Mouse (Mus musculus): ENCODE measurements around the gene Tmem170. TPM values are rescaled to one million over a fixed set of nuclear protein-coding genes. Genes with fewer than 3 reads are reported as not detected.

Tmem170 gene
- 3.0 and 3.6 TPM in 2 replicates for polyA plus RNA-seq (2014; fragmentation: Nextera tagmentation; extraction: Ambion mirVana)

- H3K27ac ChIP-seq (replicated peaks; ENCODE audit: low read depth, low read length): peak within 1 kb of the TSS; percentile 78
- H3K36me3 ChIP-seq (ENCODE audit: control insufficient read depth, insufficient read depth, low read length): no peaks in the 10 kb centered on the region
- ATAC-seq (ENCODE audit: low FRiP score, low TSS enrichment) (peak; percentile 99), DNase-seq (peak; percentile 100)
- no peaks in the 10 kb centered on the region for H3K27me3 ChIP-seq (ENCODE audit: control insufficient read depth, insufficient read depth, low read length)
- no peaks in the 10 kb centered on the region for H3K4me1 ChIP-seq (ENCODE audit: control insufficient read depth, insufficient read depth, low read length)
- H3K9ac ChIP-seq (replicated peaks; ENCODE audit: low read length): peak within 1 kb of the TSS; percentile 55
- peak within 1 kb of the TSS; percentile 66 for H3K4me2 ChIP-seq (ENCODE audit: low read length)
- peak within 1 kb of the TSS; percentile 72 for H3K4me3 ChIP-seq (replicated peaks; ENCODE audit: low read depth, low read length)
- no peaks in the 10 kb centered on the region for H3K9me3 ChIP-seq (ENCODE audit: control insufficient read depth, low read length)
- WGBS: under 1% methylated on average over 43 of the region's 53 CpGs
These were observed at the start of gene Tmem170 for GRCm38 (mm10) chr8:111876355-111876948. TSS of gene Tmem170 (minus strand) at chr8:111876750.

GRCm38 (mm10) chr8:111924976-111925375 lies 48.4 kb upstream of the Tmem170 start:
- Histone ChIP-seq H3K27me3 (ENCODE audit: control insufficient read depth, insufficient read depth, low read length) (no peaks in the 10 kb centered on the region), H3K4me2 (ENCODE audit: low read length) (no peak overlapping the region), H3K9me3 (ENCODE audit: control insufficient read depth, low read length) (no peaks in the 10 kb centered on the region), H3K4me3 (replicated peaks; ENCODE audit: low read depth, low read length) (no peak overlapping the region), H3K4me1 (ENCODE audit: control insufficient read depth, insufficient read depth, low read length) (no peaks in the 10 kb centered on the region), H3K9ac (replicated peaks; ENCODE audit: low read length) (no peak overlapping the region), H3K36me3 (ENCODE audit: control insufficient read depth, insufficient read depth, low read length) (no peaks in the 10 kb centered on the region), H3K27ac (replicated peaks; ENCODE audit: low read depth, low read length) (no peak overlapping the region)
- 93% methylated on average over 7 of the region's 7 CpGs for WGBS
- no peak for DNase-seq
- ATAC-seq (ENCODE audit: low FRiP score, low TSS enrichment): no peak

GRCm38 (mm10) chr8:111923383-111923804 lies 46.8 kb upstream of the Tmem170 start:
- no peak overlapping the region for H3K4me3 ChIP-seq (replicated peaks; ENCODE audit: low read depth, low read length)
- WGBS: 35% methylated on average over 10 of the region's 10 CpGs
- peak; percentile 60 for DNase-seq
- no peaks in the 10 kb centered on the region for H3K9me3 ChIP-seq (ENCODE audit: control insufficient read depth, low read length)
- H3K9ac ChIP-seq (replicated peaks; ENCODE audit: low read length): no peak overlapping the region
- no peaks in the 10 kb centered on the region for H3K4me1 ChIP-seq (ENCODE audit: control insufficient read depth, insufficient read depth, low read length)
- H3K27me3 ChIP-seq (ENCODE audit: control insufficient read depth, insufficient read depth, low read length): no peaks in the 10 kb centered on the region
- H3K36me3 ChIP-seq (ENCODE audit: control insufficient read depth, insufficient read depth, low read length): peaks cover 2% of the 10 kb centered on the region; the same call in 1 of the 2 replicates
- ATAC-seq (ENCODE audit: low FRiP score, low TSS enrichment): no peak
- H3K4me2 ChIP-seq (ENCODE audit: low read length): no peak overlapping the region
- no peak overlapping the region for H3K27ac ChIP-seq (replicated peaks; ENCODE audit: low read depth, low read length)

- WGBS: 89% methylated on average over 4 of the region's 4 CpGs
- no peak overlapping the region for H3K9ac ChIP-seq (replicated peaks; ENCODE audit: low read length)
- no peak for DNase-seq
- peaks cover 9% of the 10 kb centered on the region for H3K36me3 ChIP-seq (ENCODE audit: control insufficient read depth, insufficient read depth, low read length)
- no peak overlapping the region for H3K27ac ChIP-seq (replicated peaks; ENCODE audit: low read depth, low read length)
- no peak for ATAC-seq (ENCODE audit: low FRiP score, low TSS enrichment)
- no peaks in the 10 kb centered on the region for H3K27me3 ChIP-seq (ENCODE audit: control insufficient read depth, insufficient read depth, low read length)
- no peak overlapping the region for H3K4me3 ChIP-seq (replicated peaks; ENCODE audit: low read depth, low read length)
- no peaks in the 10 kb centered on the region for H3K4me1 ChIP-seq (ENCODE audit: control insufficient read depth, insufficient read depth, low read length)
- no peaks in the 10 kb centered on the region for H3K9me3 ChIP-seq (ENCODE audit: control insufficient read depth, low read length)
- no peak overlapping the region for H3K4me2 ChIP-seq (ENCODE audit: low read length)
These were observed 44.4 kb upstream of the Tmem170 start for GRCm38 (mm10) chr8:111920971-111921370.

DNA sequence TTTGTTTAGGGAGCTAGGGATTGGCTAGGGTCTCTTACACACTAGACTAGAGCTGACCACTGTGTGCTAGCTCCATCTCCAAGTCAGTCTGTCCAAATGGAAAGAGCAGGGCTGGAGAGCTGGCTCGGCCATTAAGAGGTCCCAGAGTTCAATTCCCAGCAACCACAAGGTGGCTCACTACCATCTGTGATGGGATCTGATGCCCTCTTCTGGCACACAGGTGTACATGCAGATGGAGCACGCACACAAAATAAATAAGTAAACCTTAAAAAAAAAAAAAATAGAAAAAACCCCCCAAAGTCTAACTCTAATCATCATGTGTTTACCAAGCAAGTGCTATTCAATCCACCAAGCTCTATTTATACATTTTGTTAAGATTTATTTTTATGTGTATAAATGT lies 43.1 kb upstream of the Tmem170 start:
- no peak overlapping the region for H3K4me3 ChIP-seq (replicated peaks; ENCODE audit: low read depth, low read length)
- H3K9me3 ChIP-seq (ENCODE audit: control insufficient read depth, low read length): no peaks in the 10 kb centered on the region
- no peak overlapping the region for H3K9ac ChIP-seq (replicated peaks; ENCODE audit: low read length)
- peaks cover 9% of the 10 kb centered on the region for H3K36me3 ChIP-seq (ENCODE audit: control insufficient read depth, insufficient read depth, low read length)
- ATAC-seq (ENCODE audit: low FRiP score, low TSS enrichment): no peak
- no peaks in the 10 kb centered on the region for H3K27me3 ChIP-seq (ENCODE audit: control insufficient read depth, insufficient read depth, low read length)
- WGBS: 94% methylated on average over 2 of the region's 2 CpGs
- no peaks in the 10 kb centered on the region for H3K4me1 ChIP-seq (ENCODE audit: control insufficient read depth, insufficient read depth, low read length)
- H3K4me2 ChIP-seq (ENCODE audit: low read length): no peak overlapping the region
- DNase-seq: no peak
- H3K27ac ChIP-seq (replicated peaks; ENCODE audit: low read depth, low read length): no peak overlapping the region

GRCm38 (mm10) chr8:111912860-111913432 lies 36.4 kb upstream of the Tmem170 start:
- 43% methylated on average over 12 of the region's 12 CpGs for WGBS
- Histone ChIP-seq H3K4me2 (ENCODE audit: low read length) (no peak overlapping the region), H3K27ac (replicated peaks; ENCODE audit: low read depth, low read length) (peak overlapping the region; percentile 26), H3K27me3 (ENCODE audit: control insufficient read depth, insufficient read depth, low read length) (no peaks in the 10 kb centered on the region), H3K9me3 (ENCODE audit: control insufficient read depth, low read length) (no peaks in the 10 kb centered on the region), H3K4me1 (ENCODE audit: control insufficient read depth, insufficient read depth, low read length) (peaks cover 3% of the 10 kb centered on the region; the same call in 1 of the 2 replicates), H3K4me3 (replicated peaks; ENCODE audit: low read depth, low read length) (no peak overlapping the region), H3K36me3 (ENCODE audit: control insufficient read depth, insufficient read depth, low read length) (peaks cover 2% of the 10 kb centered on the region; the same call in 1 of the 2 replicates), H3K9ac (replicated peaks; ENCODE audit: low read length) (no peak overlapping the region)
- DNase-seq (peak; percentile 73), ATAC-seq (ENCODE audit: low FRiP score, low TSS enrichment) (peak; percentile 82)

GRCm38 (mm10) chr8:111911572-111911971 lies 35.0 kb upstream of the Tmem170 start:
- Histone ChIP-seq H3K27me3 (ENCODE audit: control insufficient read depth, insufficient read depth, low read length) (no peaks in the 10 kb centered on the region), H3K4me1 (ENCODE audit: control insufficient read depth, insufficient read depth, low read length) (peaks cover 3% of the 10 kb centered on the region; the same call in 1 of the 2 replicates), H3K9ac (replicated peaks; ENCODE audit: low read length) (no peak overlapping the region), H3K36me3 (ENCODE audit: control insufficient read depth, insufficient read depth, low read length) (0 out of 2 replicates have a peak, but pooled peaks cover 2% of the 10 kb centered on the region), H3K4me3 (replicated peaks; ENCODE audit: low read depth, low read length) (no peak overlapping the region), H3K4me2 (ENCODE audit: low read length) (no peak overlapping the region), H3K27ac (replicated peaks; ENCODE audit: low read depth, low read length) (no peak overlapping the region), H3K9me3 (ENCODE audit: control insufficient read depth, low read length) (no peaks in the 10 kb centered on the region)
- ATAC-seq (ENCODE audit: low FRiP score, low TSS enrichment): no peak
- 38% methylated on average over 7 of the region's 7 CpGs for WGBS
- no peak for DNase-seq

DNA sequence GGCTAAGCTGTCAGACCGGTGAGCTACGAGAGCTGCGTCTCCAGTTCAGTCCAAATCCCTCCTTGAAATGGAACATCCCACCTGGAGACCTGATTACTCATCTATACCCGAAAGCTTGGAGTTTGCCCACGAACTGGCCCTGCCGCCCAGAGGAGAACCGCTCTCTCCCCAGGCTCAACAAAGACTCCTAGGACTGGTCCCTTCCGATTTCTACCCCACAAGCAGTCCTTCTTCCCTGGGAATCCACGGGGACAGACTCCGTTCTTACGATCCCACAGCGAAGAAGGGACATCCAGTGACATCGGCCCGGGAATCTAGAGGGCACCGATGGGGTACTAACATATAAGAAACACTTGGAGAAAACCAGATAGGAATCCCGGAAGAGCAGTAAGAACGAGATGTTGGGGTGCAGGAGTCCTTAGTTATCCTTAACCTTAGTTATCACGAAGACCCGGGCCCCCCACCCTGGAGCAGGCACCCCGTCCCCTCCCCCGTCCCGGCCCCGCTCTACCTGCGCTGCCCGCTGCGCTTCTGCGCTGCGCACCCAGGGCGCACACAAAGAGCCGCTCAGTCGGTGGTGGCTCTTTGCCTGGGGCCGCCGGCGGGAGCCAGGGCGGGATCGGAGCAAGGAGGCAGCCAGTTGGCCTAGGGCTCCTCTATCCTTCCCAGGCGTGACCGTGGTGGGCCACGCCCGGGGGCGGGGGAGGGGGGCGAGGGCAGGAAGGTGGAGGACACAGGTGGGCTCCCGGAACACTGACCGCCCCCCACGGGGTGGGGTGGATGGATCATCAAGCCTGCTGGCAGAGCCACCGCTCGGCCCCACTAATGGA lies 33.3 kb upstream of the Tmem170 start, which contains the start of gene Chst5:
Chst5 (minus strand) TSS at position 827 of the 830 bp plus-strand sequence.
- H3K4me3 ChIP-seq (replicated peaks; ENCODE audit: low read depth, low read length): peak within 1 kb of the TSS; percentile 38
- no peaks in the 10 kb centered on the region for H3K9me3 ChIP-seq (ENCODE audit: control insufficient read depth, low read length)
- DNase-seq (peak; percentile 75), ATAC-seq (ENCODE audit: low FRiP score, low TSS enrichment) (no peak; the same call in 1 of the 2 replicates)
- H3K27ac ChIP-seq (replicated peaks; ENCODE audit: low read depth, low read length): peak within 1 kb of the TSS; percentile 1; the same call in 1 of the 2 replicates
- H3K4me1 ChIP-seq (ENCODE audit: control insufficient read depth, insufficient read depth, low read length): peaks cover 3% of the 10 kb centered on the region; the same call in 1 of the 2 replicates
- no peaks in the 10 kb centered on the region for H3K36me3 ChIP-seq (ENCODE audit: control insufficient read depth, insufficient read depth, low read length)
- H3K4me2 ChIP-seq (ENCODE audit: low read length): peak within 1 kb of the TSS; percentile 63
- WGBS: 3% methylated on average over 47 of the region's 47 CpGs
- H3K9ac ChIP-seq (replicated peaks; ENCODE audit: low read length): peak within 1 kb of the TSS; percentile 64
- H3K27me3 ChIP-seq (ENCODE audit: control insufficient read depth, insufficient read depth, low read length): no peaks in the 10 kb centered on the region
